Mouse (Mus musculus) frontal cortex, postnatal 36 days (tissue): ENCODE results near the gene Doc2g.
"Not testable (repeated sequence)": the region's sequence is repeated elsewhere in the genome, so short reads cannot be mapped to it uniquely, and the experiment has no call there.

Experiments
- DNase-seq, 2 experiments: peaks; one replicate each; pipeline ENCODE4 v3.0.0; 2022; ENCODE audit warnings: low spot score in 2 of 2

Gene Doc2g

DNA sequence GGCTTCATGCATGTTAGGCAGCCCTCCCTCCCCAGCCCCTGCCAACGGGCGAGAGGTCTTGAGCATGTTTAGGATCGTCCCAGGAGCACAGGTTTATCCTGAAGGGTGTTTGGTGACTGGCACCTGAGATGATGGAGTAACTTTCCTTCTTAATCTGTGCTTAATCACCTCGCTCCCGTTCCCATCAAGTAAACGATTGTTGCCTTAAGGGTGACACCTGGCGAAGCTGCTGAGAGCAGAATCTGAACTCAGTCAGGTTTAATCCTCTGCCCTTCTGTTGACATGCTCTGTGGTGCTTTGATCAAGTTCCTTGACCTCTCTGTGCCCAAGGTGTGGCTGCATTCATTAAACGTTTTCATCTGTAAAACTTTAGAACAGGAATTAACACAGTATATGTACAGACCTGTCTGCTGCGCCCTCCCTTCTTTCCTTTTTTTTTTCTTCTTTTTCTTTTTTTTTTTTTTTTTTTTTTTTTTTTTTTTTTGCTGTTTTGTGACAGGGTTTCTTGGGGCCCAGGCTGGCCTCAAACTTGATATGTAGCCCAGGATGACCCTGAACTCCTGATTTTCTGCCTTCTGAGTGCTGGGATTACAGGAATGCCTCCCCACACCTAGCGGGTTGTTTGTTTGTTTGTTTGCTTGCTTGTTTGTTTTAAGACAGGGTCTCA, 14.9 kb downstream of the Doc2g start:
- no peak for DNase-seq

DNA sequence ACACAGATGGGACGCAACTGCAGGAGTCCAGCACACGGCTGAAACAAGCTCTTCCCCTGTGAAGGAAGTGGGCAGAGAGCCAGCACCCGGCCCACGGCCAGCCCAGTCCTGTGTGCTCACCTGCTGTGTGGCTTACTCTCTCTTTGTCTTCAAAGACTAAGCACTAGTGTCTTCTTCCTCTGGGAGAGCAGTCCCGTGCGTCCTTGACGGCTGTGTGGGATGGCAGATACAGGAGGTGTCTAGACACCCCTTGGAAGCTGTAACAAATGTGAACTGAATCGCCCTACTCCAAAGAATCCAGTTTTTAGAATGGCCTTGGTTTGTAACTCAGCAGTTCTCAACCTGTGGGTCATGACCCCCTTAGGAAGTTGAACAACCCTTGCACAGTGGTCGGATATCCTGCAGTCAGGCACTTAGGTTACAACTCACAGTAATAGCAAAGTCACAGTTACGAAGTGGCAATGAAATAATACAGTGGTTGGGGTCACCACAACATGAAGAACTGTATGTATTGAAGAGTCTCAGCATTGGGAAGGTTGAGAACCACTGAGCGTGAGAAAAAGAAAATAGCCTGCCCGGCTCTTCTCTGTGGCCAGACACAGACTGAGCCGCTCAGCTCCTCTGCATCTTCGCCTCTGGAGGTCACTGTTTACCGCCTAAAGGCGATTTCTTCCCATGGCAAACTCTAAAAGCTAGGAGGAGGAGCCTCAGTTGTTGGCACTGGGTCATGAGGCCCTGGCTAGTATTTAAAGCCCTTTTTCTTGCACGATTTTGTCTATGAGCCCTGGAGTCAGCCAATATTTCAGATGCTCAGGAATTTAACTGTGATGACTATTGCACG, 15.8 kb downstream of the Doc2g start:
- peak; percentile 68 to 87 for DNase-seq

DNA sequence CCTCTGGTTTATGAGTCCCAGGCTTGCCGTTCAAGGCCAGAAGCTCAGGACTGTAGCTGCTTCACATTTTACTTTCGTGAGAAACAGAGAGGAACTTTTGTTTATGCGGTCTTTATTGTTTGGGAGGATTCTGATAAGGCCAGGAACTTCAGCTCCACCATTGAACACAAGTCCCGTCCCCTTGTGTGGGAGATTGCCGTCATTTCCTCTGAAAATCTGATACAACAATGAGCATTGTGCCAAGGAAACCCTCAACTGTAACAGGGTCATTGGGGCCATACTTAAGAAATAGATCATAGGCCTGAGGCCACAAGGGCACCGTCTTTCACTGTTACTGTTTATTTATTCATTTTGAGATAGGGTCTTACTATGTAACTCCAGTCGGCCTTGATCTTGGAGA, 20.1 kb downstream of the Doc2g start:
- no peak for DNase-seq

DNA sequence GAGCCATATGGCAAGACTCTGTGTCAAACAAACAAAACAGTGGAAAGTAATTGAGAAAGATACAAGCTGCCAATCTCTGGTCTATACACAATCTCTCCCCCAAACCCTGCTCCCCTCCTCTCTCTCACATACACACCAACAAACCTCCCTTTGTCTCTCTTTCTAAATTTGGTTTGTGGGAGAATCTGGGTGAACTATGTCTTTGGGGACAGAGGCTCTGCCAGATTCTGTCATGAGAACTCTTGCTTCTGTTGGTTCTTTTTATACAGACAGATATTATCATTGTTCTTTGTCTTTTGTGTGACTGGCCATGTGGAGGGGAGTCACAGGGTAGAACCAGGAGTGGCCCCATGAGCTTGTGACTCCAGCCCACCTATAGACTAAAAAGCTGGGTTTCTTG, 24.5 kb downstream of the Doc2g start:
- DNase-seq: no peak

DNA sequence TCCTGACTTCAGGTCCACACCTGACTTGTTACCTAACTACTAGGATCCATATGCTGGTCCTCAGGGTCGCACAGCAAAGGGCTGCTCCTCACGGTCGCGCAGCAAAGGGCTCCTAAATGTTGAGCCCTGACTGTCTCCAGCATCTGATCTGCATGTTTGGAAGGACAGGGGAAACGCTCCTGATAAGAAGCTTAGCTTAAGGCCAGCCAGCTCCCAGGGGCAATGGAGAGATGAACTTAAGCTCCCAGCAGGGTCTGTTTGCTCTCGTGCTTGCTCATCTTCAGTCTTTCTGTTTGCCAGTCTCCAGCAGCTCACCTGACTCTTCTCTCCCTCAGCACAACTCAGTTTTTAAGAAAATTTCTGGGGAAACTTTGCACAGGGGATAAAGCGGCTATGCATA, 29.6 kb downstream of the Doc2g start:
- DNase-seq: no peak

DNA sequence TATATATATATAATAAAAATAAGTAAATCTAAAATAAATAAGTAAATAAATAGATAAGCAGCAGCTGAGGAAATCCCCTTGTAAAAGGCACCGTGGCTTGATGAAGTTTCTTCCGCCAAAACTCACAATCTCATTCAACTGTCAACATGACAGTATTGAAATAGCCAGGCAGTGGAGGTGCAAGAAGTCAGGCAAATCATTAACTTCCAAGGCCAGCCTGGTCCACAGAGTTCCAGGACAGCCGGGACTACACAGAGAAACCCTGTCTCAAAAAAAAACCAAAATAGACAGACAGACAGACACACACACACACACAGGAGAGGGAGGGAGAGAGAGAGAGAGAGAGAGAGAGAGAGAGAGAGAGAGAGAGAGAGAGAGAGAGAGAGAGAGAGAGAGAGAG, 30.2 kb downstream of the Doc2g start:
- no peak for DNase-seq

DNA sequence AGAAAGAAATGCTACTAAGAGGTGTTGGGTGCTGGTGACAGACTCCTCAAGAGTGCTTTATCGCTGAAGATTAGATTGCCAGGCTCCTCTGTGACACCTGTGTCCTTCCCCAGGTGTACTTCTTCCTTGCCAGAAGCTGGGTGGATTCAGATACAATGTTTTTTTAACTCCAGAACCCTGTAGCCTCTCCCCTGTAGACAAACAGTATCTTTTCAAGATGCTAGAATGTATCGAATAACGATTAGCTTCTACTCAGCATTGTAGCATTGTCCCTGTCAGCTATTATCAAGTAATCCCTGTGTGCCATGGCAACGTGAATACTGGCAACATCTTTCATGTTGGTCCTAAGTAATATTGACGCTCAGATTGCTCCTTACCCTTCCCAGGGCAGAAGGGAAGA, 30.6 kb downstream of the Doc2g start:
- no peak for DNase-seq

DNA sequence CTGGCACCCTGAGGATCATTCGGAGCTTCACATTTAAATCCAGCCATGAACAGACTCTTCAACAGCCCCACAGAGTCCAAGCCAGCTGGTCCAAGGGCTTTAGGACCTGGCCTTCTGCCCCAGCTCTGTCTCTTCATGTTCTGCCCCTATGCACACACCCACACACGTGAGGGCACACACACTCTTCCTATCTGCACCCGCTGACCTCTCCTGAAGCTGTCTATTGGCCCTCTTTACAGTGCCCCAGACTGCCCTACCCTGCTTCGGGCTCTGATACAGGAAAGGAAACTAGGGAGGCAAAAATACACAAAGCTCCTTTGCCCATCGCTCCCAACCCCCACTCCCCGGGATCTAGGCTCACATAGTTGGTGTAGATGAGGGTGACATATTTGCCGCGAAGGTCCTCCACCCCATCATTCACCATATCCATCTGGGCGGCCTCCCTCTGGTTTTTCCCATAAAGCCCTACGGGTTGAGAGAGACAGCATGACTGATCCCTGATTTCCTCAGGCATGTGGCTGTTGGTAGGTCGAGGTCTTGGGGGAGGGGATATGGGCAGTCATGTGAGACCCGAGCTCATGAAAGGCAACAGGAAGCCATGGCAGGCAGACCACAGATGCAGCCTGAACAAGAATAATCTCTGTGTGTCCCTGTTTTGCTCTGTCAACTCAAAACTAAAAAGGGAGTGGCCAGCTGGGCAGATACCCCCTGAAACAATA, 33.4 kb downstream of the Doc2g start:
- no peak for DNase-seq

DNA sequence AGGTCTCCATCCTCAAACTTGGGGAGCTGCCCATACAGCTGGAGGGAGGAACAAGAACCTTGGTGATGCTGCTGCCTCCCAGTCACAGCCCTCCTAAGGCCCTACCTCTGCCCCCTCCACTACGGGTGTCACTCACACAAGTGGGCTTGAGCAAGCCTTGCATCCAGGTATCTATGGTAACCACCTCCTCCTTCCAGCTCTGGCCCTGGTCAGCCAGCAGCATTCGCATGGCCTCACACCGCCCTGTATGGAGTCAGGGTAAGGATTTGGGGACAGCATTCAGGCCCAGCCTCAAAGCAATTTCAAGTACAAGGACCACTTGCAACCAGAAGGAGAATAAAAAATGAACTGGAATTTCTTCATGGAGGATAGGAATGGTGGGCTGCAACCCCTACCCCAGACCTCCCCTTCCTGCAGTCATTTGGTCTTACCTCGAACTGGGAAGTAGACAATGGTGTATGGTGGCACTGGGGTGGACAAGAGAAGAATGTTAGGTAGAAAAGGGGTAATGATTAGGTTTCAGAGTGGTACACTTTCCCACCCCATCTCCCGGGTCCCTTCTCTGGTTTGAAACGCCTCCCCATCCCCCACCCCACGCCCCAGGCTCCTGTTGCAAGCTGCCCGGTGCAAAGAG, 34.2 kb downstream of the Doc2g start:
- DNase-seq: not testable (repeated sequence)

DNA sequence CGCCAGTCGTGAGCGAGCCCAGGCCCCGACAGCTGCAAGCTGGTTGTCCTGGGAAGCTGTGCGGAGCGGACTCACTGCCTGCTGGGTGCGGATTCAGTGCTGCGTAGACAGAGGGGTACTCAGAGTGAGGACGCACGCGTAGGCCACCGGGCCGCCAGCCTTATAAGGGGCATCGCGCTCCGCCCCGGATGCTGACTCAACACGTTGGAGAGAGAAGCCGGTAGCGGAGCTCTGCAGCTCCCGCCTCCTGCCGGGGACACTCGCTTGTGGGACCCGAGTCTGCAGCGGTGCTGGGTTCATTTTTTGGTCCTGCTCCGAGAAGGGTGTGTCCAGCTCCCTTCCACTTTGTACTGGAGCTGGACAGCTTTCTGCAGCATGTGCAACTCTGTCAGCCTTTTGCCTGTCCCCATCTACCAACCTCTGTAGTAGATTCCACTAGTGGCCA, 34.7 kb downstream of the Doc2g start, which contains the start of gene Gstp1:
TSS of gene Gstp1 (minus strand) at position 198 of the 445 bp plus-strand sequence.
- peak; percentile 86 to 87 for DNase-seq

DNA sequence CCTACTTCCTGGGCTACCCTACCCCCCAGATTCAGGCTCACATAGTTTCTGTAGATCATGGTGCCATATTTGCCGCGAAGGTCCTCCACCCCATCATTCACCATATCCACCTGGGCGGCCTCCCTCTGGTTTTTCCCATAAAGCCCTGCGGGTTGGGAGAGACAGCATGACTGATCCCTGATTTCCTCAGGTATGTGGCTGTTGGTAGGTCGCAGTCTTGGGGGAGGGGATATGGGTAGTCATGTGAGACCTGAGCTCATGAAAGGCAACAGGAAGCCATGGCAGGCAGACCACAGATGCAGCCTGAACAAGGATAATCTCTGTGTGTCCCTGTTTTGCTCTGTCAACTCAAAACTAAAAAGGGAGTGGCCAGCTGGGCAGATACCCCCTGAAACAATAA, 37.8 kb downstream of the Doc2g start:
- not testable (repeated sequence) for DNase-seq

DNA sequence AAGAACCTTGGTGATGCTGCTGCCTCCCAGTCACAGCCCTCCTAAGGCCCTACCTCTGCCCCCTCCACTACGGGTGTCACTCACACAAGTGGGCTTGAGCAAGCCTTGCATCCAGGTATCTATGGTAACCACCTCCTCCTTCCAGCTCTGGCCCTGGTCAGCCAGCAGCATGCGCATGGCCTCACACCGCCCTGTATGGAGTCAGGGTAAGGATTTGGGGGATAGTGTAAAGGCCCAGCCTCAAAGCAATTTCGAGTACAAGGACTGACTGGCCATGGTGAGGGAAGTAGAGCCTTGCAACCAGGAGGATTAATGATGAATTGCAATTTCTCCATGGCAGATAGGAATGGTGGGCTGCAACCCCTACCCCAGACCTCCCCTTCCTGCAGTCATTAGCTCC, 38.4 kb downstream of the Doc2g start:
- DNase-seq: not testable (repeated sequence)

DNA sequence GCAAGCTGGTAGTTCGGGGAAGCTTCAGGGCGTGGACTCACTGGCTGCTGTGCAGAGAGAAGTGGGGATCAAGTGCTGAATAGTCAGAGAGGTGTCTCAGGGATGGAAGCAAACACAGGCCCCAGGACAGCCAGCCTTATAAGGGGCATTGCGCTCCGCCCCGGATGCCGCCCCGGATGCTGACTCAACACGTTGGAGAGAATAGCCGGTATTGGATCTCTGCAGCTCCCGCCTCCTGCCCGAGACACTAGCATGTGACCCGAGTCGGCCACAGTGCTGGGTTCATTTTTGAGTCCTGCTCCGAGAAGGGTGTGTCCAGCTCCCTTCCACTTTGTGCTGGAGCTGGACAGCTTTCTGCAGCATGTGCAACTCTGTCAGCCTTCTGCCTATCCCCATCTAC, 39.0 kb downstream of the Doc2g start:
- DNase-seq: no peak

DNA sequence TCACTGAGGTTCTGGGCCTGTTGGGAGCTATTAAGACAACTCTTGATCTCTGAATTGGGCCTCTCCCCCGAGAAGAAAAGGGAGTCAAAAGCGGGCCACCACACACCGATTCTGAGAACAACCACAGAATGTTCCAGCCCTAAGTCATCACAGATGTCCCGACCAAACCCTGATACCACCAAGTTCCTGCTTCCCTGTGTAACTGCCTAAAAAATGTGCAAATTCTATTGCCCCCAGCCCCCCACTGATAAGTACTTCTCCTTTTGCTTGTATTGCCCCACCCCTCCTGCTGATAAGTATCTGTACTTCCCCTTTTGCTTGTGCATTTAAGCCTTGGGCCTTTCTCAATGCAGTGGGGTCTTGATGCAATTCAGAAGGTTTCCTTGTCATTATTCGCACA, 41.0 kb downstream of the Doc2g start:
- DNase-seq: not testable (repeated sequence)

DNA sequence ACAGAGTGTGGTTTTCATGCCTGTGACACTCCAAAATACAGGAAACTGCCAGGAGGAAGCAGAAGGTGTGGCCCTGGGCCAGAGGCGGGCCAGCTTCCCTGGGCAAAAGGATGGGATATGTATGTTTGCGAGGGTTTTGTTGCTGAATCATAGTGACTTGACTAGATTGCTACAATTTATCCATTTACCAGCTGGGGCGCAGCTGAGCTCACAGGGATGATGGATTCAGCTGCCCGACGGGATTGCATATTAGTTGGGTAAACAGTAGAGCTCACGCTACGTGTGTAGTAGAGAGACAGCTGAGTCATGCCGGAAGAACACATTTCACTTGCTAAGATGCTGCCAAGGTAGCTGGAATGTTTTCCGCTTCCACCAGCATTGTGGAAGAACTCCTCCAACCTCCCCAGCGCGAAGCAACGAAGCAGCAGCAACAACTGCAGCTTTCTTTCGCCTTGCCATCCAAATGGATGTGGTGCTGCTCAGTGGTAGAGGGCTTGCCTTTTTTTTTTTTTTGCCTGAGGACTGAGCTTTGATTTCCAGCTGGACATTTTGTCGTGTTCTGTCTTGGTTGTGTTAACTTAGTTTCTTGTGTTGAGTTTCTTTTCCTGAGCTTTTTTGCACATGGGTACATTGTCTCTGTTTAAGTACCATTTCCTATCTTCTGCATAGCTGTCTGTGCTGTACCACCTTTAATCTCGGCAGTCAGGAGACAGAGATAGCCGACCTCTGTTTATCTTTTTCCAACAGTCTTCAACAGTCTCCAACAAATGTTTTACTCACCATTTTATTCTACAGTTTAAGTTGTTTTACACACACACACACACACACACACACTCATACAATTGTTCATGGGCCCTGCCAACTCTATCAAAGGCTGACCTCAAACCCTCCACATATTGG, 43.1 kb downstream of the Doc2g start, which contains the start of gene Gstp2:
TSS of gene Gstp2 (minus strand) at position 58 of the 900 bp plus-strand sequence.
- peak; percentile 69 to 85 for DNase-seq

DNA sequence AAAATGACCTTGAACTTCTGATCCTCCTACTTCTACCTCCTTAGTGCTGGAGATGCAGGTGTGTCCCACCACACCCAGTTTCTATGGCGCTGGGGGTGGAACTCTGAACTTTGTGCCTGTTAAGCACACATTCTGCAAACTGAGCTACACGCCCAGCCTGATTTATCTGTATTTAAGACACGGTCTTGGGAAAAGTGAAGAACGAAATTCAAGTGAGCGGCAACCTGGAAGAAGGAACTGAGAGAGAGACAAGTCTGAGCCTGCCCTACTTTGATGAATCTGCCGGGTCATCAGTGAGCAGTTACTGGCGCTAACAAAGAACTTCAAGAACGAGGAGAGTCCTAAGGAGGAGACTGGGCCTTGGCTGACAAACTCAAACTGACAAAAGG, 43.7 kb downstream of the Doc2g start:
- DNase-seq: no peak

DNA sequence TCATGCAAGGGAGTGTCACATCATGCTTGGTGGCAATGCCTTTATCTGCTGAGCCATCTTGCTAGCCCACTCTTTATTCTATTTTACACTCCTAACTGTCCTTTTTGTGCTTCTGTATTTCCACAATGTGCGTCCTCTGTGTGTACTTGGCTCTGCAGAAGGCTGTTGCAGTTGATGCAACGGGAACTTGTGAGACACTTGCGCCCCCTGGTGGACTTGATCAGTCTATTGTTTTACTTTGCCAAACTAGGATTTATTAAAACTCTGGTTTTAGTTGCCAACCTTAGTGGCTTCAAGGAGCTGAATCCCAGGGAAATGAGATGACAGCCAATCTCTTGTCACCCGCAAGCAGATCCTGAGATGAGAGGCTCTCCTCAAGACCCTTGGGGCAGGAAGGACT, 44.7 kb downstream of the Doc2g start:
- peak; percentile 59 to 74 for DNase-seq

DNA sequence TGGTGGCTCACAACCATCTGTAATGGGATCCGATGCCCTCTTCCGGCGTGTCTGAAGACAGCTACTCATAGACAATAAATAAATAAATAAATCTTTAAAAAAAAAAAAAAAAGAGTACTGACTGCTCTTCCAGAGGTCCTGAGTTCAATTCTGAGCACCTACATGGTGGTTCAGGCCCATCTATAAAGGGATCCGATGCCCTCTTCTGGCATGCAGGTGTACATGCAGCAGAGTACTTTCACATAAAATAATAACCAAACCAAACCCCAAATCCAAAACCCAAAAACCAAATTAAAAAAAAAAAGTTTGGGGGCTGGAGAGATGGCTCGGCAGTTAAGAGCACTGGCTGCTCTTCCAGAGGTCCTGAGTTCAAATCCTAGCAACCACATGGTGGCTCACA, 46.0 kb downstream of the Doc2g start:
- DNase-seq: not testable (repeated sequence)

DNA sequence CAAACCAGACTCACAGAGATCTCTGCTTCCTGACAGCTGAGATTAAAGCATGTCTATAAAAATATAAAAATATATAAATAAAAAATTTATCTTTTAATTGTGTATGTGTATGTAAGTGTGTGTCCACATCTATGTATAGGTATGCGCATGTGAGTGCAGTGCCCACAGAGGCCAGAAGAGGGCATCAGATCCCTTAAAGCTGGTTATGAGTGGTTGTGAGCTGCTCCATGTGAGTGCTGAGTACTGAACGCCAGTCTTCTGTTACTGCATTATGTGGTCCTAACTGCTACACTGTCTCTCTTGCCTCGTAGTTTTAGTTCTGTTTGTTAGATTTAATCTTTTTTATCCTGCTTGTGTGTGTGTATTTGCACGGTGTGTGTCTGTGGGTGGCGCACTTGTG, 47.9 kb downstream of the Doc2g start:
- no peak for DNase-seq

DNA sequence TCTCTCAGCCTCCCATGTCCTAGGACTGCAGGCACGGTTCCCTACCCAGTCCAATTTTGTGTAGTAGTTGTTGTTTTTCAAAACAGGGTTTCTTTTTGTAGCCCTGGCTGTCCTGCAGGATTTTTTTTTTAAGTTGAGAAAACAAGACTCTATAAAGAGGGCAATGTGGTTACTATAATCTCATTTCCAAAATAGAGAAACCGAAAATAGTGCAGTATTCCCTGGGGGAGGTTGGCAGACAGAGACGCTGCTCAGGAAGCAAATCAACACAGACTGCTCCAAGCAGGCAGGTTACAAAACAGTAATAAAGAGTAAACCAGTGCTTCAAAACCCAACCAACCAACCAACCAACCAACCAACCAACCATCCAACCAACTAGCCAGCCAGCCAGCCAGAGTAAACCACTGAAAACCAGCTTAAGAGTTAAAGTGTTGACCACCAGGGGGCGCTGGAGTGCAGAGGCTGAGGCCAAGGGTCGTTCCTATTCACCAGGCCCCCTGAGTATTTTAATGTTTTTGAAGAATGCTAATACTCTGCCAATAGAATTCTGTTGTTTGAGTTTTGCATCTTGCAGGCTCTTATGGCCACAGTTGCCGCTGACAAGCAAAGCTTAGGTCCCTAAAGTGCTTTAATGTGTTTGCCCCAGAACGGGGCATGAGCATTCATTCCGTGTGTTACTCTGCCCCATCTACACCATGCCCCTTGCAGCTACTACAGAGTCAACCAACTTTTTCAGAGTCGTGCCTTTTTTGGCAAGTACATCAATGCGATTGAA, 48.8 kb downstream of the Doc2g start:
- DNase-seq: peak; percentile 37 to 44
